Mouse (Mus musculus): Measurements from ENCODE around the gene Mrpl1. TPM values are rescaled to one million over a fixed set of nuclear protein-coding genes. Genes with fewer than 3 reads are reported as not detected.

Mrpl1 gene
- polyA plus RNA-seq, 1 experiment from 2014 or later, result 29.7 TPM

DNA sequence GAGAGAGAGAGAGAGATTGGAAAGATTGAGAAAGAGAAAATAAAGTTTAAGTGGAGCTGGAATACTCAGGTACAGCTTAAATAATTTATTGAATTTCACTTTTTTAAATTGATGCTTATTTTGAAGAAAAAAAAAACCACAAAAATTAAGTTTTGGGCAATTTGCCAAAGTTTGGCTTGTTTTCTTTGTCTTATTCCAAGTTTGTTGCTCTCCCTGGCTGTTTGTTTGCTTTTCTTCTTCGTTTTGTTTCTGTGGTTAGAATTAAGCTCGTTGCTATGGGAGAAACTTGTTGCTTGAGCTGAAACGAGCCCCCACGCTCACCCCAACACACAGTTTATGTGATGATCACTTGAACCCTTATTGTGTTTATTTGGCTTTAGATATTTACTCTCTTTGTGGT lies 18.0 kb upstream of the Mrpl1 start:
- no peaks in the 10 kb centered on the region for H3K27me3 ChIP-seq (ENCODE audit: control insufficient read depth, insufficient read depth, low read length)
- H3K36me3 ChIP-seq (replicated peaks; ENCODE audit: control insufficient read depth, insufficient read depth, low read depth, low read length), result no peaks in the 10 kb centered on the region
- H3K9ac ChIP-seq (replicated peaks; ENCODE audit: low read length), result no peak overlapping the region
- no peak overlapping the region for H3K4me2 ChIP-seq (ENCODE audit: low read depth, low read length)
- H3K9me3 ChIP-seq (replicated peaks; ENCODE audit: control insufficient read depth, low read length), result no peaks in the 10 kb centered on the region
- no peak for ATAC-seq (replicated peaks; ENCODE audit: insufficient number of reproducible peaks, low FRiP score, low TSS enrichment, low read depth)
- H3K4me1 ChIP-seq (ENCODE audit: control insufficient read depth, insufficient read depth, low read length), result no peaks in the 10 kb centered on the region
- H3K27ac ChIP-seq (replicated peaks; ENCODE audit: low read depth, low read length), result no peak overlapping the region
- 63% methylated on average over 4 of the region's 4 CpGs for WGBS
- no peak for DNase-seq (ENCODE audit: low spot score)
- H3K4me3 ChIP-seq (ENCODE audit: low read depth, low read length), result no peak overlapping the region

DNA sequence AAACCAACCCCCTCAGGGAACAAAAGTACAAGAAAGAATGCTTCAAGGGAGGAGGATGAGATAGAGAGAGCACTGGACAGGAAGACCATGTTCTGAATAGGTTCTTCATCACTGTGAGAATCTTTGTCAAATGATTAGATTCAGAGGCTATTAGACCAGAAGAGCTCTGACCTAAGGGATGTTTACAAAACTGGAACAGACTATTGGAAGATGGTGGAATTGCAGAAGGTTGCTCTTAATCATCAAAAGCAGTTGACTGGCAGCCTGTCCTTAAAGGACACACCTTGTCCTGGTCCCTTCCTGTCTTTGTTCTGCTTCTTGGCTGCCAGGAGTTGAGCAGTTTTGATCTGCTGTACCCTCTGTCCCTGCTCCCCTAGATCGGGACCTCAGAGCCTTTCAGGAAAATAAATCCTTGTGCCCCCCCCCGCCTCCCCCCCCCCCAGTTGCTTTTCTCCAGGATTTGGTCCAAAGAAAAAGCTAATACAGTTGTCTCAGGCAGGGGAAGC lies 12.7 kb upstream of the Mrpl1 start:
- Histone ChIP-seq H3K4me3 (ENCODE audit: low read depth, low read length) (no peak overlapping the region), H3K36me3 (replicated peaks; ENCODE audit: control insufficient read depth, insufficient read depth, low read depth, low read length) (no peaks in the 10 kb centered on the region), H3K9ac (replicated peaks; ENCODE audit: low read length) (no peak overlapping the region), H3K9me3 (replicated peaks; ENCODE audit: control insufficient read depth, low read length) (no peaks in the 10 kb centered on the region), H3K27me3 (ENCODE audit: control insufficient read depth, insufficient read depth, low read length) (no peaks in the 10 kb centered on the region), H3K4me2 (ENCODE audit: low read depth, low read length) (no peak overlapping the region), H3K4me1 (ENCODE audit: control insufficient read depth, insufficient read depth, low read length) (no peaks in the 10 kb centered on the region), H3K27ac (replicated peaks; ENCODE audit: low read depth, low read length) (no peak overlapping the region)
- no peak for ATAC-seq (replicated peaks; ENCODE audit: insufficient number of reproducible peaks, low FRiP score, low TSS enrichment, low read depth)
- DNase-seq (ENCODE audit: low spot score), result no peak
- 52% methylated on average over 2 of the region's 2 CpGs for WGBS

- Histone ChIP-seq H3K4me1 (ENCODE audit: control insufficient read depth, insufficient read depth, low read length) (no peaks in the 10 kb centered on the region), H3K4me3 (ENCODE audit: low read depth, low read length) (no peak overlapping the region), H3K27ac (replicated peaks; ENCODE audit: low read depth, low read length) (no peak overlapping the region), H3K9me3 (replicated peaks; ENCODE audit: control insufficient read depth, low read length) (no peaks in the 10 kb centered on the region), H3K4me2 (ENCODE audit: low read depth, low read length) (no peak overlapping the region), H3K36me3 (replicated peaks; ENCODE audit: control insufficient read depth, insufficient read depth, low read depth, low read length) (no peaks in the 10 kb centered on the region), H3K27me3 (ENCODE audit: control insufficient read depth, insufficient read depth, low read length) (no peaks in the 10 kb centered on the region), H3K9ac (replicated peaks; ENCODE audit: low read length) (no peak overlapping the region)
- no peak for ATAC-seq (replicated peaks; ENCODE audit: insufficient number of reproducible peaks, low FRiP score, low TSS enrichment, low read depth)
- no peak for DNase-seq (ENCODE audit: low spot score)
- 61% methylated on average over 6 of the region's 6 CpGs for WGBS
These were observed 11.0 kb upstream of the Mrpl1 start for GRCm38 (mm10) chr5:96198271-96198670.

DNA sequence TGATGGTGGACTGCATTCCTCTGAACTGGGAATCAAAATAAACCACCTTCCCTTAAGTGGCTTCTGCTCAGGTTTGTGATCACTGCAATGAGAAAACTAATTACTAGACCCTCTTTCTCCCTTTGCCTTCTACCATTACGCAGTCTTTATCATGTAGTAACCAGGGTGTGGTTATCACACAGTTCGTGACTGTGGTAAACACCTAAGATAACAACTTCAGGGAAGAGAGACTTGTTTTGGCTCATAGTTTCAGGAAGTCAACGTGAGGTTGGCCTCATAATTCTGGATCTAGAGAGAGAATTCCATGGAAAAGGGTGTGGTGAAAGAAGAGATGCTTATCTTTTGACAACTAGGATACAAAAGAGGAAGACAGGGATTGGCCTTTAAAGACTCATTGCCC lies 9.0 kb upstream of the Mrpl1 start:
- Histone ChIP-seq H3K36me3 (replicated peaks; ENCODE audit: control insufficient read depth, insufficient read depth, low read depth, low read length) (no peaks in the 10 kb centered on the region), H3K4me1 (ENCODE audit: control insufficient read depth, insufficient read depth, low read length) (no peaks in the 10 kb centered on the region), H3K9ac (replicated peaks; ENCODE audit: low read length) (no peak overlapping the region), H3K9me3 (replicated peaks; ENCODE audit: control insufficient read depth, low read length) (no peaks in the 10 kb centered on the region), H3K4me2 (ENCODE audit: low read depth, low read length) (no peak overlapping the region), H3K4me3 (ENCODE audit: low read depth, low read length) (no peak overlapping the region), H3K27me3 (ENCODE audit: control insufficient read depth, insufficient read depth, low read length) (no peaks in the 10 kb centered on the region), H3K27ac (replicated peaks; ENCODE audit: low read depth, low read length) (no peak overlapping the region)
- WGBS, result 79% methylated on average over 3 of the region's 3 CpGs
- ATAC-seq (replicated peaks; ENCODE audit: insufficient number of reproducible peaks, low FRiP score, low TSS enrichment, low read depth), result no peak
- no peak for DNase-seq (ENCODE audit: low spot score)

DNA sequence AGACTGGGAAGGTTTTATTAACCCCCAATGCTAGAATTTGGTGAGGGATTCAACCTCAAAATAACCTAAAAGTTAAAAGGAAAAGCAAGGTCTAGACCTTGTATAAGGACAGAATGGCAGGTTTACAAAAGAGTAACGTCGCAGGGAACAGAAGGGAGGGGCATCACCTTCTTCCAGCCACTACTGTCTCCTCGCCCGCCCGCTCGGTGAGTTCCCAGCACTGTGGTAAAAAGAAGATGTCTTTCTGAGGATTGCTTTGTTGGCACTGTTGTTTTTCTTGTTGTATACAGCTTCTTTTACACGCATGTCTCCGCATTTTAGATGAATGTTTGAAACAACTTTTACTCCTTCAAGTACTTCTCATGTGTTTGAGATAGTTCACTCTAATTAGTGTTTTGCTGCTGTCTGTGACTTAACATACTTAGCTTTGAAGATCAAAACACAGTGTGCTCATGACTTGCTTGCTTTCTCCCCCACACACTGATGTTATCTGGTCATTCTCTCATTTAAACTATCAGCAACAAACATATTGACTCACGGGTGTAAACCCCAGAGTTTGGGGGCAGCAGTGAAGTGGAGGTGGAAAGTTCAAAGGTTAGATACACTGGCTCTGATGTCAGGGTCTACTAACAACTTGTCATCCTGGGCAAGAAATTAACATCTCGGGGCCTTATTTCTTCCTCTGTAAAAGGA lies 7.7 kb upstream of the Mrpl1 start:
- no peaks in the 10 kb centered on the region for H3K9me3 ChIP-seq (replicated peaks; ENCODE audit: control insufficient read depth, low read length)
- no peak for DNase-seq (ENCODE audit: low spot score)
- no peak overlapping the region for H3K9ac ChIP-seq (replicated peaks; ENCODE audit: low read length)
- 79% methylated on average over 10 of the region's 10 CpGs for WGBS
- H3K27ac ChIP-seq (replicated peaks; ENCODE audit: low read depth, low read length), result no peak overlapping the region
- no peaks in the 10 kb centered on the region for H3K36me3 ChIP-seq (replicated peaks; ENCODE audit: control insufficient read depth, insufficient read depth, low read depth, low read length)
- no peak overlapping the region for H3K4me3 ChIP-seq (ENCODE audit: low read depth, low read length)
- no peak for ATAC-seq (replicated peaks; ENCODE audit: insufficient number of reproducible peaks, low FRiP score, low TSS enrichment, low read depth)
- H3K4me1 ChIP-seq (ENCODE audit: control insufficient read depth, insufficient read depth, low read length), result no peaks in the 10 kb centered on the region
- H3K27me3 ChIP-seq (ENCODE audit: control insufficient read depth, insufficient read depth, low read length), result no peaks in the 10 kb centered on the region
- H3K4me2 ChIP-seq (ENCODE audit: low read depth, low read length), result no peak overlapping the region

GRCm38 (mm10) chr5:96206897-96207296 lies 2.4 kb upstream of the Mrpl1 start:
- Histone ChIP-seq H3K36me3 (replicated peaks; ENCODE audit: control insufficient read depth, insufficient read depth, low read depth, low read length) (no peaks in the 10 kb centered on the region), H3K9ac (replicated peaks; ENCODE audit: low read length) (no peak overlapping the region), H3K27me3 (ENCODE audit: control insufficient read depth, insufficient read depth, low read length) (no peaks in the 10 kb centered on the region), H3K4me2 (ENCODE audit: low read depth, low read length) (no peak overlapping the region), H3K4me1 (ENCODE audit: control insufficient read depth, insufficient read depth, low read length) (no peaks in the 10 kb centered on the region), H3K27ac (replicated peaks; ENCODE audit: low read depth, low read length) (no peak overlapping the region), H3K4me3 (ENCODE audit: low read depth, low read length) (no peak overlapping the region), H3K9me3 (replicated peaks; ENCODE audit: control insufficient read depth, low read length) (no peaks in the 10 kb centered on the region)
- 68% methylated on average over 2 of the region's 2 CpGs for WGBS
- ATAC-seq (replicated peaks; ENCODE audit: insufficient number of reproducible peaks, low FRiP score, low TSS enrichment, low read depth) (no peak), DNase-seq (ENCODE audit: low spot score) (no peak)

- ATAC-seq (replicated peaks; ENCODE audit: insufficient number of reproducible peaks, low FRiP score, low TSS enrichment, low read depth) (no peak), DNase-seq (ENCODE audit: low spot score) (no peak)
- Histone ChIP-seq H3K4me2 (ENCODE audit: low read depth, low read length) (no peak overlapping the region), H3K4me3 (ENCODE audit: low read depth, low read length) (no peak overlapping the region), H3K27ac (replicated peaks; ENCODE audit: low read depth, low read length) (no peak overlapping the region), H3K9me3 (replicated peaks; ENCODE audit: control insufficient read depth, low read length) (no peaks in the 10 kb centered on the region), H3K36me3 (replicated peaks; ENCODE audit: control insufficient read depth, insufficient read depth, low read depth, low read length) (no peaks in the 10 kb centered on the region), H3K4me1 (ENCODE audit: control insufficient read depth, insufficient read depth, low read length) (no peaks in the 10 kb centered on the region), H3K27me3 (ENCODE audit: control insufficient read depth, insufficient read depth, low read length) (no peaks in the 10 kb centered on the region), H3K9ac (replicated peaks; ENCODE audit: low read length) (no peak overlapping the region)
- 85% methylated on average over 2 of the region's 2 CpGs for whole genome bisulfite sequencing
These were observed 1.8 kb upstream of the Mrpl1 start for GRCm38 (mm10) chr5:96207531-96207930.

GRCm38 (mm10) chr5:96208543-96208942 lies 750 bp upstream of the Mrpl1 start:
- 74% methylated on average over 4 of the region's 4 CpGs for WGBS
- Histone ChIP-seq H3K9me3 (replicated peaks; ENCODE audit: control insufficient read depth, low read length) (no peaks in the 10 kb centered on the region), H3K4me1 (ENCODE audit: control insufficient read depth, insufficient read depth, low read length) (no peaks in the 10 kb centered on the region), H3K27me3 (ENCODE audit: control insufficient read depth, insufficient read depth, low read length) (no peaks in the 10 kb centered on the region), H3K27ac (replicated peaks; ENCODE audit: low read depth, low read length) (no peak overlapping the region), H3K9ac (replicated peaks; ENCODE audit: low read length) (no peak overlapping the region), H3K4me2 (ENCODE audit: low read depth, low read length) (no peak overlapping the region), H3K36me3 (replicated peaks; ENCODE audit: control insufficient read depth, insufficient read depth, low read depth, low read length) (no peaks in the 10 kb centered on the region), H3K4me3 (ENCODE audit: low read depth, low read length) (no peak overlapping the region)
- ATAC-seq (replicated peaks; ENCODE audit: insufficient number of reproducible peaks, low FRiP score, low TSS enrichment, low read depth) (no peak), DNase-seq (ENCODE audit: low spot score) (no peak)

All from embryonic facial prominence, embryonic 11.5 days (tissue).